Mouse (Mus musculus) gonadal fat pad, adult 2 months (tissue): ENCODE results near the gene Ccdc85b. TPM values are rescaled to one million over a fixed set of nuclear protein-coding genes. Genes with fewer than 3 reads are reported as not detected.
"Not testable (repeated sequence)": the region's sequence is repeated elsewhere in the genome, so short reads cannot be mapped to it uniquely, and the experiment has no call there.

Experiments
- DNase-seq: peaks from one replicate; pipeline ENCODE4 v3.0.0-alpha.2; 2012; ENCODE audit warnings: low read depth
- polyA plus RNA-seq: library from polyadenylated mRNA; depleted of rRNA; stranded (reverse); fragments of >200 nt; gene quantifications from 2 replicates; pipeline ENCODE4 v1.2.3, GENCODE M21; 2012

Ccdc85b gene
- polyA plus RNA-seq, 1 experiment, result 5.6 TPM

- no peak for DNase-seq
Measured at GRCm38 (mm10) chr19:5424782-5425741, 32.6 kb downstream of the Ccdc85b start, which contains the start of the genes Drap1 and AI837181. TSS of gene Drap1 (minus strand) at chr19:5424979. TSS of gene AI837181 (plus strand) at chr19:5425144.

DNA sequence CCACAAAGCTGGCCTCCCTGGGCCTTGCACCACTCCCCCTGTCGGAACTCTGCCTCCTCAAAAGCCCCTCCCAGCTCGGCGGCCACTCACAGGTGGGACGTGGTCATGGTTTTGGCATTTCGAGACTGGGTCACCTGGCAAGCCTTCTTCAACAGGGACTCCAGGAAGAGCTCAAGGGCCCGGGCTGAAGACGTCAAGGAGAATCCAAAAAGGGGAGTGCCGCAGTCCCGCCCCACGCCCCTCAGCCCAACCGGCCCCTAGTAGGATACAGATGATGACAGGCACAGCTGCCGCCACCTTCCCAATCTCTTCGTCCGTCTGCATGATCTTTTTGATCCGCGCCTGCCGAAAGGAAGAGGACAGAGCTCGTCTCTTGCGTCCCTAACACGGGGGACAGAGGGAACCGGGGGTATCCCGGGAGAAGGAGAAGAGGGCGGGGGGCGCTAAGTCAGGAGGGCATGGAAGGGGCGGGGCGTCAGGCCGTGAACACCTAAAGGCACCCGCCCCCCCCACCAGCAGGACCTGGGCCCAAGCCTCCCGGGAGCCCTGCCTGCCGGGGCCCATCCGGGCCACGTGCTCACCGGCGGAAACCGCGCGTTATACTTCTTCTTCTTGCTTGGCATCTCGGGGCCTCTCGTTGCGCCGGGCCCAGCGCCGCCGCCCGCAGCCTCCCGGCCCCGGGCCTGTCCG is 33.5 kb downstream of the Ccdc85b start:
- no peak for DNase-seq

DNA sequence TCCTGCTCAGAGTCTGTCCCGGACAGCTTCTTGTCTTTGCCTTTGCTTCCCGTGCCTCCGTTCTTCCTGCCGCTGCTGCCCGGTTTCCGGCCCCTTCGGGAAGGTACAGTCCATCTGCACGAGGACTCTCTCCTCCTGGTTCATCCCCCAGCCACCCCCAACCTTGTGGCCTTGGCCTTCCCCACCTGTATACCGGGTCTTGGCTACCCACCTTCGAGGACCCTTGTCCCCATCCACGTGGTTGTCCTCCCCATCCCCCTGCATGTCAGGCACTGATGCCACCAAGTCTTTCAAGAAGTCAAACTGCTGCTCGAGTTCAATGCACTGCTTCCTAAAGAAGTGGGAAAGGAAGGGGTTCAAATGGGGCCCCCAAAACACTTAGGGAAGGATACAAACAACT is 34.1 kb downstream of the Ccdc85b start:
- no peak for DNase-seq

GRCm38 (mm10) chr19:5422895-5423443 is 34.7 kb downstream of the Ccdc85b start:
- DNase-seq, result no peak

DNA sequence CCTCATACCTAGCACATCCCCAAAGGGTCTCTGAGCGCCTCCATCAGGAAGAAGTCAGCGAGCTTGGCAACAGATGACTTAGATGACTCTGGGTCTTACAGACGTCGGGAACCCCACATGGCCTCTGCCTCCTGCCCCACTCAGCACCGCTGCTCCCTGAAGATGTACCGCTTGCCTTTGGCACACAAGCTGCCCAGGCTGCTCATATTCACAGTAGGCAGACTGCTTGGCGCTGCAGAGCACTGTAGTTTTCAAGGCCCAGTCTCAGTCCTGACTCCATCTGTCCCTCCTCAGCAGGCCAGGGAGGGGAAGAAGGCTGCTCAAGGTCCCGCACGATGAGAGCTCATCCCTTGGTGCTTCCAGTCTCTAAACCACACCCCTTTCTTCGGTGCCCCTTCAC is 35.4 kb downstream of the Ccdc85b start:
- no peak for DNase-seq

- DNase-seq, result no peak
Measured at GRCm38 (mm10) chr19:5421784-5422183, 35.9 kb downstream of the Ccdc85b start.

GRCm38 (mm10) chr19:5420579-5420978 is 37.1 kb downstream of the Ccdc85b start:
- no peak for DNase-seq

GRCm38 (mm10) chr19:5419630-5420029 is 38.1 kb downstream of the Ccdc85b start:
- DNase-seq, result no peak

GRCm38 (mm10) chr19:5418750-5419466 is 38.8 kb downstream of the Ccdc85b start:
- no peak for DNase-seq

DNA sequence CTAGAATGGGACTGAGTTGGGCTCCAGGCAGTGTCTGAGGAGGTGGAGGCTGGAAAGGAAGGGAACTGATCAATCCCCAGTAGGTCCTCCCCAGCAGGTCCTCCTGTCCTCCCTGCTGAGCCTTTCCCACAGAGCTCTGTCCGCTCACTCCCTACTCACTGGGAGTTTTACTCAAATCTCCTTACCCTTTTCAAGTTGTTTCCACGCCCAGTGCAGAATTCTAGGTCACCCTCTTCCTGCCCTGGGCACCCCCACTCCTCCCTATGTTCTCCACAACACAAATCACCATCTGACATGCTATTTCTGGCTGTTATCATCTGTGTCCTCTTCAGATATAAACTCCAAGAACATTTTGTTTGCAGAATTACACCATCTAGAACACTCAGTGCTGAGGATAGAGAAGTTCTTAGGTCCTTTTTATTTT is 43.1 kb downstream of the Ccdc85b start:
- DNase-seq, result no peak

GRCm38 (mm10) chr19:5413840-5414239 is 43.9 kb downstream of the Ccdc85b start:
- no peak for DNase-seq

GRCm38 (mm10) chr19:5411961-5412360 is 45.7 kb downstream of the Ccdc85b start:
- DNase-seq, result no peak

GRCm38 (mm10) chr19:5410641-5411040 is 47.1 kb downstream of the Ccdc85b start:
- DNase-seq, result no peak

GRCm38 (mm10) chr19:5409068-5409467 is 48.6 kb downstream of the Ccdc85b start:
- DNase-seq, result no peak

DNA sequence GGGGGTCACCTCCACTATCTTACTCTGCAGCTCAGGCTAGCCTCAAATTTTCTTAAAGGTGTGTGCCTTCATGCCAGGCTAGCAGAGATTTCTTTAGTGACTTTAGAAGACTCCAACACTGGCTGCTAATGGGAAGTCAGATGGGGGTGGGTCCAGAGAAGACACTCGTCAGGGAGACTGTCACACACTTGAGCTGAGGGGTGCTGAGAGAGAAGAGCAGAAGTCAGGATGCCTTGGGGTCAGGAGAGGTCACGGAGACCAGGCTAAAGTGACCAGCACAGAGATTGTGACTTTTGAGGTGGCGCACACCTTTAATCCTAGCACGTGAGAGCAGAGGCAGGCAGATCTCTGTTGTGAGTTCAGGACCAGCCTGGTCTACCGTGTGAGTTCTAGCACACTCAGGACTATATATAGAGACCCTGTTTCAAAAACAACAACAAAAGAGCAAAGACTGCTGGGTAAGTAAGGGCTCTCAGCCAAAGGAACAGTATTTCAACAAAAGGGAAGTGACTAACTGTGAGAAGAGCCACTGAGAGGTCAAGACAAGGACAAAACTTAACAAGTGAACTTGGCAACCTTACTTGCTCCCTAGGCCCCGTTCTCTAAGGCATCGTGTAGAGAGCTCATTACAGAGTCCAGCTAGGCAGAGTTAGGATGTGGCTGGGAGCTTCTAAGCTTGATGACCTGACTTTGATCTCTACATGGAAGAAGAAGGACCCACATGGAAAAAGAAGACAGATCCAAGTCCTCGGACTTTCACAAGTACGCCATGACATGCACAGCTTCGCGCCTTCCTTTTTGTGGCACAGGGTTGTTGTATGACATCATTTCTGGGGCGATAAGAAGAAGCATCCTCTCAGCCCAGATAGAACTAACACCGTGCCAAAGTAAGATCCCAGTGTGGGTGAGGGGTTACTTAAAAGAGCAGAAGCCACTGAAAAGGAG is 49.4 kb downstream of the Ccdc85b start:
- DNase-seq, result no peak

DNA sequence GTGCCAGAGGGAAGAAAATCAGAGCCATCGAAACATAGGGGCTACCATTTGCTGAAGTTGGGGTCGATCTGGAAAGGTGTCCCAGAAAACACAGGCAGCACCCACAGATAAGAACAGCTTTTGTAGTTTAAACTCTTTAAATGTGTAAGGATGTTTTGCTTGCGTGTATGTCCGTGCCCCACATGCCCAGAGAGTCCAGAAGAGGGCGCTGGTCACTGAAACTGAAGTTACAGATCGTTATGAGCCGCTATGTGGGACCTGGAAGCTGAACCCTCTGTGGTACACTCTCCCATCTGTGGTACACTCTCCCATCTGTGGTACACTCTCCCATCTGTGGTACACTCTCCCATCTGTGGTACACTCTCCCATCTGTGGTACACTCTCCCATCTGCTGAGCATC is 50.6 kb downstream of the Ccdc85b start:
- DNase-seq, result no peak

DNA sequence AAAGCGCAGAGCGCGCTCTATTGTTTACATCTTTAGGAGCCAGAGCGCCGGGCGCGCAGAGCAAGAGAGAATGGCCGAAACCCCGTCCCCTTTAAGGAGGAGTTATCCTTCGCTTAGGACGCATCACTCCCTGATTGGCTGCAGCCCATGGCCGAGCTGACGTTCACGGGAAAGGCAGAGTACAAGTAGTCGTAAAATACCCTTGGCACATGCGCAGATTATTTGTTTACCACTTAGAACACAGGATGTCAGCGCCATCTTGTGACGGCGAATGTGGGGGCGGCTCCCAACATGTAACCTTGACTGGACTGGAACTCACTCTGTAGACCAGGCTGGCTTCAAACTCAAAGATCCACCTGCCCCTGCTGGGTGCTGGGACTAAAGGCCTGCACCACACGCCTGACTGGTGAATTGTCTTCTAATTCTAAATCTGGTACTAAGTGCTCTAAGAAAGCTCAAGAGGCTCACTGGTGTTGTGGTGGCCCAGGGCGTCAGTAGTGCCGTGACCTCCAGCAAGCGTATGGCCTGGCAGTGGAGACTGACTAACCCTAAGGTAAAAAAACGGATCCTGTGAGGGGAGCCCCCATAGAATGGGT is 51.1 kb downstream of the Ccdc85b start:
- not testable (repeated sequence) for DNase-seq

GRCm38 (mm10) chr19:5405924-5406323 is 51.8 kb downstream of the Ccdc85b start:
- DNase-seq, result no peak
